Mouse (Mus musculus) monocyte, adult 5-6 weeks (primary cell): Measurements from ENCODE around the gene Smug1. TPM values are rescaled to one million over a fixed set of nuclear protein-coding genes. Genes with fewer than 3 reads are reported as not detected.

Source experiments
- ATAC-seq: fragments of 153-309, 156-312 bp; replicated peaks from 2 replicates; pipeline ENCODE4 v1.8.0; 2017; ENCODE audit warnings: mild to moderate bottlenecking; ENCODE audit not compliant: low TSS enrichment, insufficient number of reproducible peaks, severe bottlenecking, poor library complexity, low FRiP score
- total RNA-seq: library from RNA; stranded (forward); fragments of 200-1000, 200-491, 200-594 nt; gene quantifications from 3 replicates; pipeline ENCODE4 v1.2.3, GENCODE M21; 2017

The Smug1 gene
- 3.2 to 7.1 TPM (median 5.3 TPM) in 3 replicates for total RNA-seq

- ATAC-seq, result no peak
Observed at GRCm38 (mm10) chr15:103167042-103167615, at the start of gene Smug1. Smug1 (minus strand) TSS chr15:103167092.

GRCm38 (mm10) chr15:103216052-103216451, 49.2 kb upstream of the Smug1 start:
- no peak for ATAC-seq

DNA sequence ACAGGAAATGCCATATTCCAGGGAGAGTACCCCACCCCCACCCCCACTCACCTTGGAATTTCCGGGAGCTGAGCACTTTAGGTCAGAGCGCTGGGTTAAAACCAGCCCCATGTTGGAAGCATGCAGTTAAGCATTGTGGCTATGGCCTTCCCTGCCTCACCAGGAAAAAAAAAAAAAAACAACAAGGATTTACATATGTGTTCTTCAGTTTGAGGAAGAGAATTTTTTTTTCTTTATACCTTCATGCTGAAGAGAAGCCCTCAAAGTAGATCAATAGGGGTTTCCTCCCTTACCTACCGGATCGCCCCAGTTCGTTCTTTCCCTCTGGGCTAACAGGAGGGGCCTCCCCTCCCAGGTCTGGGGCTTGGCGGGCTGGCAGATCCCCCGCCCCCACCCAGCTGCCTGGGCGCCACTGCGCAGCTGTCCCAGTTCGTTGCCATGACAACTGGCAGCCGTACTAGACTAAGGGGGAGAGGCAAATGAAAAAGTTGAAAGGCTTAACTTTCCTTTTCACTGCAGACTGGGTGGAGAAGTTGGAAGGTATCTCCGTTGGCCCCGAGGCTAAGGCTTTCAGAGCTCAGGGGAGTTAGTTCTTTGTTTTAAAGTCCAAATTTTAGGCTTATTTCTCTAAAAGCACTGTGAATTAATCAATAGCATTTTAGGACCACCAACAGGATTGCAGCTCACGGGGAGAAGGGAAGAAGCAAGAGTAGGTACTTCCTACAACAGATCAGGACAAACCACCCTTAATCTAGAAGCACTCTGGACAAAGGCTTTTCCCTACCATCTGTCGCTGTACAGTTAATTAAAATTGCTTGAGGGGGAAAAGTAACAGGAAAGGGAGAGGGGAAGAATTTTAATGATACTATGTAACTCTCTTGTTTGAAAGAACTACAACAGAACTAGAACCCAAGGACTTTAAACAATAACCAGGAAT, 48.3 kb upstream of the Smug1 start:
- ATAC-seq, result 0 out of 2 replicates have a peak, but pooled peaks have one; percentile 47

DNA sequence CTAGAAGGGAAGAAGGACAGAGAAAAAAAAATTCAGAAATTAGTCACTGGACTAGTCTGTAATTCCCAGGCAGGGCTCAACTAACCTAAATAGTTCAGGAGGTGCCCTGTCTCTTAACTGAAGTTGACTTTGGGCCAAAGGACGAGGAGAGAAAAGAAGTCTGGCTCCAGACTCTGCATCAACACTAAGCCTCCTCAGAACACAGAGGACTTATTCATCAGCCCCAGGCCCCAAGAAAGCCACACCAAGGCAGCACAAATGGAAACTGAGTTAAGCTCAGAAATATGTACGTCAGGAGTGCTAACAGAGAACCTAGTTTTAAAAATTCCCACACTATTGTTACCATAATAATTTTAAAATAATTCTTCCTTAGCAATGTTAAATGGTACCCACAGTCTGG, 47.3 kb upstream of the Smug1 start:
- no peak for ATAC-seq

- ATAC-seq, result no peak
Observed at GRCm38 (mm10) chr15:103205156-103205555, 38.3 kb upstream of the Smug1 start.

GRCm38 (mm10) chr15:103202088-103202793, 35.3 kb upstream of the Smug1 start:
- no peak for ATAC-seq

DNA sequence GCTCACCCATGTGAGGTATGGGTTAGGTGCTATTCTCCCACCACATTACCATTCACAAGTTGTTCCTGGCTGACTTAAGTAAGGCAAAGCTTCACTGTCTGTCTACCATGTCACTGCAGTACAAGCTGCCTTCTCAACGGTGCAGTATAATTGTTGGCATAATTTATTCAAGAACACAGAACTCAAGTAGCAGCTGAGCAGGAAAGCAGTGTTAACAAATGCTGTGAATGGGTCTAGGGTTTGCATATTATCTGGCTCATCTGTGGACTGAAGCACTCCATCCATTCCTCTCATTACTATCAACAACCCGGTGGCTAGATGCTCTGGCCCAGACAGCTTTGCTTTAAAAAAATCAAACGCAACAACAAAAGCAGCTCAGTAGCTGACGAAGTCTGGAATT, 30.9 kb upstream of the Smug1 start:
- ATAC-seq, result no peak

DNA sequence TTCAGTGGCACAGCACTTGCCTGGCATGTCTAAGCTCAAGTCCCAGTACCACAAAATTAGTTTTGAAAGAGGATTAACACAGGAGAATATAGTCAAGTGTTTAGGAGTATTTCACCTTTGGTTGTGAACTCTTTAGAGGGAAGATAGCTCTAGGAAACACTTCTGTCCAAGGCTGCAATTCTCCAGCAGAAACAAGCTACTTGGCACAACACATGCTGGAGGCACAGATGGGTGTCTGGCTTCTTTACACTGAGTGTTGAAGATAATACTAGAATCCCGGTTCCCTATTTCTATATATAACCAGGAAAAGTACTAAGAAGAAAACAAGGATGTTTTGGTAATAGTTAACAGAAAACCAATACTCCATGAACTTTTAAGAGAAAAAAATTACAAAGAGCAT, 29.9 kb upstream of the Smug1 start:
- no peak for ATAC-seq

DNA sequence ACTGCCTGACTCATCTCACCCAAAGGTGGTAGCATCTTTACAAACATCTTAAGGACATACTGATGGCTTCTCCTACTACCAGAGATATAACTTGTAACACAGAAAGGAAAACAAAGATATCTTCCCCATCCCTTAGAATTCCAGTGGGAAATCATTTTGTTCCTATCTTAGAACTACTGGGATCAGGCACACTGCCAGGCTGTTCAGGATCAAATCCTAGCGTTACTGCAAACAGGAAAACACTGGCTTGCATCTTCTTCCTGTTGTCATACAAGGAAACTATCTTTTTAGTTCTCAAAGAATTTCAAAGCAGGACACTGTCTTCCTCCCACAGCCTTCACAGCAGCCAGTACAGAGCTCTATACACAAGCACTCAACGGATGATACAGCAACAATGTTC, 26.7 kb upstream of the Smug1 start:
- ATAC-seq, result no peak

GRCm38 (mm10) chr15:103190531-103191462, 23.9 kb upstream of the Smug1 start:
- ATAC-seq, result peak; percentile 54; the same call in 1 of the 2 replicates

- no peak for ATAC-seq
Observed at GRCm38 (mm10) chr15:103190083-103190482, 23.2 kb upstream of the Smug1 start.

GRCm38 (mm10) chr15:103187803-103188202, 20.9 kb upstream of the Smug1 start:
- ATAC-seq, result no peak

- ATAC-seq, result no peak
Observed at GRCm38 (mm10) chr15:103185462-103186198, 18.7 kb upstream of the Smug1 start.

DNA sequence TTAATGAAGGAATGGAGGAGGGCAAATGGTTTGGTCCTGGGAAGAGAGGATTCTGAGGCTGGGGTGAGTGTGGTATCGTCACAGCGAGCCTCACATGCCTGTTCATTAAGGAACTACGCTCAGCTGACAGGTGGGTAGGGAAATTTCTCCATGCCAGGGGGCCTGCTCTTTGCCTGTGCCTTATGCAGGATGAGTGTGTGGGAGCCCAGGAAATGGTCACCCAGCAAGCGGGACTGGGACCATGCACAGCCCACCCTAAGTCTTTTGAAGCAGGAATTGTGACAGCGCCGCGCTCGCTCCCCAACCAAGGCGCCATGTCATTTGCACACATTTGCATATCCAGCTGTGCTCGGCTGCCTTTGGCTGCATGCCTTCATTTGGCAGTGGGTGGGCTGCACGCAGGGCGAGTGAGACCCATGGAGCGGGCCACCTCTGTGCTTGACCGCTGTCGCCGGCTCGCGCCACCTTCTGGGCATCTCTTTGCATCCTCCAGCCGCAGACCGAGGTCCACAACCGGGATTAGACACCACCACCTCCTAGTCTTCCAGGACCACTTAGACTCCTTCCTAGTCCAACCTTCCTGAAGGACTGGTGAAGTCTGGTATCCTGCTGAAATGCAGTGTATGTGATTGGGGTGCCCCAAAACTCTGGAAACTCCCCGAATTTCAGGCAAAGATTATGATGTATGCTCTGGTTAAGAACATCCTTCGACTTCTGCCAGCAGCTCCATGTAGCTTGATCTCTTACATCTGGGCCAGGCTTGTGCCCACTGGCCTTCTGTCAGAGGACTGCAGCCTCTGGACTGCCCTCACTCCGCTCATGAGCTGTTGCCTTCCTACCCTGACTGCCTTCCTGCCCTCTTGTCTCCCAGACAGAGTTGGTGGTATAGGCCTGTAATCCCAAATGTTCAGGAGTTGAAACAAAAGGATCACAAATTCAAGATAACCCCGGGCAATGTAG, 17.0 kb upstream of the Smug1 start:
- ATAC-seq, result no peak

GRCm38 (mm10) chr15:103183135-103183534, 16.2 kb upstream of the Smug1 start:
- ATAC-seq, result 0 out of 2 replicates have a peak, but pooled peaks have one; percentile 19

GRCm38 (mm10) chr15:103182166-103182790, 15.4 kb upstream of the Smug1 start:
- ATAC-seq, result peak; percentile 41
